Mouse (Mus musculus) forebrain, postnatal 0 days (tissue): ENCODE measurements at regions not wholly inside any gene's neighbourhood (a gene's known extent, or its start where the extent isn't known, plus 50 kb on each side); places are given as distances from the start of the nearest gene placed in this dataset.
"Not testable (repeated sequence)": the region's sequence is repeated elsewhere in the genome, so short reads cannot be mapped to it uniquely, and the experiment has no call there.

Experiments used
- ATAC-seq: fragments of 200-750 bp; cut with Nextera tagmentation; 2 replicates; pipeline ENCODE4 v1.8.0; 2017; ENCODE audit warnings: mild to moderate bottlenecking, moderate library complexity
- DNase-seq: peaks from one replicate; pipeline ENCODE4 v3.0.0-alpha.2; 2015
- H3K27ac ChIP-seq: fragments of 300-500 bp; sonication (generic); 2 replicates; pipeline ENCODE4 v1.5.1; 2014; ENCODE audit warnings: low read depth, mild to moderate bottlenecking, antibody characterized with exemption, low read length, moderate library complexity, mixed read lengths
- H3K27me3 ChIP-seq: fragments of 300-500 bp; sonication (generic); 2 replicates; pipeline ENCODE4 v1.6.1; 2014; ENCODE audit warnings: mild to moderate bottlenecking, low read length, mixed read lengths; ENCODE audit not compliant: insufficient read depth
- H3K36me3 ChIP-seq: fragments of 300-500 bp; sonication (generic); 2 replicates; pipeline ENCODE4 v1.6.1; 2014; ENCODE audit warnings: mild to moderate bottlenecking, moderate library complexity; ENCODE audit not compliant: insufficient read depth
- H3K4me1 ChIP-seq: fragments of 300-500 bp; sonication (generic); 2 replicates; pipeline ENCODE4 v1.6.1; 2014; ENCODE audit warnings: antibody characterized with exemption; ENCODE audit not compliant: insufficient read depth
- H3K4me2 ChIP-seq: fragments of 300-500 bp; sonication (generic); 2 replicates; pipeline ENCODE4 v1.6.1; 2014; ENCODE audit warnings: low read depth, mild to moderate bottlenecking, moderate library complexity
- H3K4me3 ChIP-seq: fragments of 300-500 bp; sonication (generic); 2 replicates; pipeline ENCODE4 v1.5.1; 2014; ENCODE audit warnings: low read depth, low read length, mixed read lengths
- H3K9ac ChIP-seq: fragments of 300-500 bp; sonication (generic); 2 replicates; pipeline ENCODE4 v1.6.1; 2014; ENCODE audit warnings: mild to moderate bottlenecking
- H3K9me3 ChIP-seq: fragments of 300-500 bp; sonication (generic); 2 replicates; pipeline ENCODE4 v1.6.1; 2016; ENCODE audit warnings: low read length
- CTCF ChIP-seq: sonication (generic); IDR thresholded peaks from 2 replicates; pipeline ENCODE4 v1.5.1; 2016; ENCODE audit warnings: antibody characterized with exemption, control low read depth, low read depth
- WGBS: fragments of 180-500 bp; shearing (Covaris S2); extraction: QIAGEN DNeasy Blood & Tissue Kit; methylation state at CpG from one replicate; pipeline ENCODE4 v1.1.7; 2014; 5-methylcytosine and 5-hydroxymethylcytosine counted together

DNA sequence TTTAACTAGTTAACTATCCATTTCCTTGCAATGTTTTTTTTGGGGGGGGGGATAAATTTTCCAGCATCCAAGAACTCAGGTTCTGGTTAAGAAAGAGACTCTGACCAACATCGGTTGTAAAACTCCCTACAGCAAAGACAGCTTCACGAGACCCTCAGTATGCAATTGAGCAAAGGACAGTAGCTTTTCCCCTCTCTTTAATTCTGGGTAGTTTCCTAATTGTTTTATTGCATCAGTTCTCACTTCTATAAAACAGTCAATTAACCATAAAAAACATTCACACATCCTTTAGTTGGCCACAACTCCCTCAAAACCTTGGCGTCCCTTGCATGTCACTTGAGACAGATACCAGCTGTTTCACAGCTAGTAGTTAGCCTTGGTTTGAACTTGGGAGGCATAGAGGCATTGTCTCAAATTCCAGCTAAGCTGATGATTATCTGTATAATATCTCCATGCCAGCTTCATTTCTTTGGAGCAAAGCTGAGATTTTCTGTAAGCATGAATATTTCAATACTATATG is 574.1 kb upstream of the Sox11 start:
- ATAC-seq (no peak), DNase-seq (peak; percentile 36)
- WGBS = 48% methylated on average over 3 of the region's 3 CpGs
- Histone ChIP-seq H3K4me3 (no peak overlapping the region), H3K9me3 (no peaks in the 10 kb centered on the region), H3K4me2 (no peak overlapping the region), H3K27me3 (no peaks in the 10 kb centered on the region), H3K27ac (no peak overlapping the region), H3K4me1 (no peaks in the 10 kb centered on the region), H3K9ac (no peak overlapping the region), H3K36me3 (no peaks in the 10 kb centered on the region)
- TF ChIP-seq CTCF = no peak

DNA sequence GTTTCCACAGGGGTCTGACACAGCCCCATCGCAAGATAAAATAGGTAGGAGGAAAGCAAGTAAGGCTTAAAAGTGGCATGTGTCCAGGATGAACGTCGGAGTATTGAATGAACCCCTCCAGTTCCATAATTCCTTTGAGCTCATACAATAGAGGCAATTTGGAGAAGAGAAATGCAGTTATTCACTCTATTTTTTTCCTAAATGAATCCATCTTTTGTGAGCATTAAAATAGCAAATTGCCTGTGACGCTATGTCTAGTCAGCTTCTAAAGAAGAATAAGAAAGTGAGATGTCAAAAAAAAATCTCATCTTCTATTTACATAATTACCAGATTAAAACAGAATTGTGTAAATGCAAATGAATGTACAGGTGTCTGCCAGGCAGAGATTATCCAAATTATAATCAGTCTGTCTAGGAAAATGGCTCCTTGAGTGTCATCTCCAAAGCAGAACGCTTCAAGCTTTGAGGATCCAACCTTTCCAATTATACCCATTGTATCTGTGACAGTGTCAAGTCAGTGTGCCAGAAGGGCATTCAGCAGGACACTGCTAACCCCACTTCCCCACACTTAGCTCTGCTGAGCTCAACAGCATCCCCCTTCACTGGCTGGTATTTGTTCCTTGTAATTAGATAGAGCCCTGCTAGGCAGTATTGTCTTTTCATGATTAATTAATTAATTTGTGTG is 567.2 kb upstream of the Sox11 start:
- Histone ChIP-seq H3K4me3 (no peak overlapping the region), H3K27ac (0 out of 2 replicates have a peak overlapping the region, but pooled peaks have one; percentile 36), H3K9ac (no peak overlapping the region), H3K36me3 (no peaks in the 10 kb centered on the region), H3K27me3 (no peaks in the 10 kb centered on the region), H3K9me3 (no peaks in the 10 kb centered on the region), H3K4me1 (no peaks in the 10 kb centered on the region), H3K4me2 (no peak overlapping the region)
- TF ChIP-seq CTCF = no peak
- 13% methylated on average over 5 of the region's 5 CpGs for WGBS
- DNase-seq (peak; percentile 42), ATAC-seq (peak; percentile 76; the same call in 1 of the 2 replicates)

DNA sequence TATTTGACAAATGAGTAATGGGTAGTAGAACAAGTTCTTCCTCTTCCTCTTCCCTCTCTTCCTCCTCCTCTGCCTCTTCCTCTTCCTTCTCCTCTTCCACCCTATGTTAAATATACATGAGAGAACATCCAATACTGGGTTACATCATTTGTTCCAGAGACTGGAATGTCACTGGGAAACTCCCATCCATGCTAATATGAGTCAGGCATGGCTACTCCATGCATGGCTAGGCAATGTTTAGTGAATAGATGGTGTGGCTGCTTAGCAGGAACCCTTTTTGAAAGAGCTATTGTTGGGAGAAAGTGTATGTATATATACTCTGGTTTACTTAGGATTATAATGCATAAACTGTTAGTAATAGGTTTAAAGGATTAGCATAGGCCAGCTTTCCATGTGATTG is 554.3 kb upstream of the Sox11 start:
- not testable (repeated sequence) for H3K9ac ChIP-seq, H3K36me3 ChIP-seq, DNase-seq, H3K4me2 ChIP-seq, ATAC-seq, H3K9me3 ChIP-seq, H3K4me1 ChIP-seq, H3K27ac ChIP-seq, H3K27me3 ChIP-seq, H3K4me3 ChIP-seq

DNA sequence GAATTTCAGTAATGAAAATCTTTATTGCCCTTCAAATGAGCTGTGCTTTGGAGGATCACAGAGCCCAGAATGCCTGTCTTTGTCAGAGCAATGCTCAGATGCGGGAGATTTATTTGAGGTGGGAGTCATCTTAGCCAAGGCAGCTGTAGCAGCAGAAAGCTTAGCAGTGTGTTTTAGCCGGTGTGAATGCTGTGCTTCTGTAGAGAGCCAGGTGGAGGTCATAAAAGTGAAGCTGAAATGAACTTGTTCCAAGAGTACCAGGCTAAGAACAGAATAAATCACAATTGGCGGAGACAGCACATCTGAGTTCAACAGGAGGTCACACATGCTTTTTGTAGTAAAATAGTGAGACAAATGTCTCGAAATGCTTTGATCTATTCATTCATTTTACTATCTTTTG is 539.3 kb upstream of the Sox11 start:
- no peak for TF ChIP-seq CTCF
- ATAC-seq (no peak), DNase-seq (peak; percentile 10)
- Histone ChIP-seq H3K36me3 (no peaks in the 10 kb centered on the region), H3K9me3 (no peaks in the 10 kb centered on the region), H3K27ac (no peak overlapping the region), H3K9ac (no peak overlapping the region), H3K4me2 (no peak overlapping the region), H3K27me3 (no peaks in the 10 kb centered on the region), H3K4me3 (no peak overlapping the region), H3K4me1 (no peaks in the 10 kb centered on the region)
- WGBS = 37% methylated on average over 4 of the region's 4 CpGs

DNA sequence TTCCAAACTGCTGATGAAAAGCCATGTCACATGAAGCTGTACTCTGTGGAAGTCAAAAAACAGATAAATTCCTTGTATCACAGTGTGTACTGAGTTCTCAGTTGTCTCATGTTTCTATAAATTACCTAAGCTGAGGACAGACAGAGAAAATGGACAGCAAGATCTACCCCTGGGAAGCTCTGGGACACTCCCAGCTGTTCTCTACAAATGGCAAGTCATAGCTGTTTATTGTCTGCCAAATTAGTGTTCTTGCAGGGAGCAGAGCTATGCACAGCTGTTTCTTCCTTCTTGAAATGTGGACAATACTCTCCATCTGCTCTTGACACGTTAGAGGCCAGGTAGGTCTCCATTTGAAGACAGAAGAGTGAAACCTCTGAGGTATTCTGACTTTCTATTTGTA is 524.0 kb upstream of the Sox11 start:
- DNase-seq (no peak), ATAC-seq (no peak)
- H3K27me3 ChIP-seq = no peaks in the 10 kb centered on the region
- TF ChIP-seq CTCF = no peak
- H3K36me3 ChIP-seq = no peaks in the 10 kb centered on the region
- H3K4me2 ChIP-seq = no peak overlapping the region
- H3K4me1 ChIP-seq = no peaks in the 10 kb centered on the region
- WGBS = 68% methylated on average over 1 of the region's 1 CpGs
- H3K9ac ChIP-seq = no peak overlapping the region
- H3K9me3 ChIP-seq = no peaks in the 10 kb centered on the region
- H3K4me3 ChIP-seq = no peak overlapping the region
- no peak overlapping the region for H3K27ac ChIP-seq

DNA sequence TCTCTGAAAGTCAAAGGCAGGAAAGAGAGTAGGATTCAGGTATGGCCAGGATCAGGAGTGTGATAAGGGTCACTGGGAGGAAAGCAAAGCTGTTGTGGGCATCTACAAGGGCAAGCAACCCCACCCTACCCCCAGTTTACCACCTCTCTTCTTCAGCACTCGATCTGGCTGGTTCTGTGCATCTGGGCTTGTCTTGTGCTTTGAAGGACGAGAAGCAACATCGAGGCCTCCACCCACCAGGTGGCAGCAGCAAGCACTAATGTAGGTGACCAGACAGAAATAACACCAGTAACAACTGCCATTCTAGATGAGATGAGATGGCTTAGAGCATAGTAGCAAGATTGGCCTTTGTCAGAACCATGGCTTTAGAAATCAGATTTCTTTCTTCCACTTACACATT is 507.2 kb upstream of the Sox11 start:
- H3K9me3 ChIP-seq = no peaks in the 10 kb centered on the region
- H3K4me3 ChIP-seq = no peak overlapping the region
- 90% methylated on average over 3 of the region's 3 CpGs for WGBS
- no peak overlapping the region for H3K9ac ChIP-seq
- H3K4me1 ChIP-seq = no peaks in the 10 kb centered on the region
- no peaks in the 10 kb centered on the region for H3K27me3 ChIP-seq
- H3K27ac ChIP-seq = no peak overlapping the region
- no peak for TF ChIP-seq CTCF
- H3K36me3 ChIP-seq = no peaks in the 10 kb centered on the region
- no peak for ATAC-seq
- no peak overlapping the region for H3K4me2 ChIP-seq
- no peak for DNase-seq

- TF ChIP-seq CTCF = no peak
- H3K9ac ChIP-seq = no peak overlapping the region
- H3K4me1 ChIP-seq = no peaks in the 10 kb centered on the region
- DNase-seq (no peak), ATAC-seq (no peak)
- no peaks in the 10 kb centered on the region for H3K36me3 ChIP-seq
- H3K27ac ChIP-seq = no peak overlapping the region
- no peaks in the 10 kb centered on the region for H3K9me3 ChIP-seq
- no peak overlapping the region for H3K4me2 ChIP-seq
- H3K4me3 ChIP-seq = no peak overlapping the region
- H3K27me3 ChIP-seq = no peaks in the 10 kb centered on the region
- WGBS = 80% methylated on average over 3 of the region's 3 CpGs
These were observed 506.7 kb upstream of the Sox11 start for GRCm38 (mm10) chr12:27849099-27849498.
